Mouse (Mus musculus) midbrain, embryonic 10.5 days (tissue): ENCODE results near the gene Fbxo11. TPM values are rescaled to one million over a fixed set of nuclear protein-coding genes. Genes with fewer than 3 reads are reported as not detected.
"Not testable (repeated sequence)": the region's sequence is repeated elsewhere in the genome, so short reads cannot be mapped to it uniquely, and the experiment has no call there.

Source experiments
- DNase-seq: peaks from one replicate; pipeline ENCODE4 v3.0.0-alpha.2; 2017; ENCODE audit warnings: low spot score
- H3K27ac ChIP-seq: fragments of 300-500 bp; sonication (generic); replicated peaks from 2 replicates; pipeline ENCODE4 v1.5.1; 2016; ENCODE audit warnings: mild to moderate bottlenecking
- H3K27me3 ChIP-seq: fragments of 300-500 bp; sonication (generic); 2 replicates; pipeline ENCODE4 v1.6.1; 2016; ENCODE audit warnings: low read depth, mild to moderate bottlenecking; ENCODE audit not compliant: poor library complexity, severe bottlenecking
- H3K36me3 ChIP-seq: fragments of 300-500 bp; sonication (generic); 2 replicates; pipeline ENCODE4 v1.6.1; 2016; ENCODE audit warnings: mild to moderate bottlenecking, moderate library complexity
- H3K4me1 ChIP-seq: fragments of 300-500 bp; sonication (generic); 2 replicates; pipeline ENCODE4 v1.6.1; 2016
- H3K4me3 ChIP-seq: fragments of 300-500 bp; sonication (generic); 2 replicates; pipeline ENCODE4 v1.5.1; 2016; ENCODE audit warnings: mild to moderate bottlenecking, moderate library complexity
- H3K9me3 ChIP-seq: fragments of 300-500 bp; sonication (generic); replicated peaks from 2 replicates; pipeline ENCODE4 v1.6.1; 2016; ENCODE audit warnings: mild to moderate bottlenecking
- WGBS: fragments of 180-500 bp; shearing (Covaris S2); methylation state at CpG from one replicate; pipeline ENCODE4 v1.1.7; 2016; 5-methylcytosine and 5-hydroxymethylcytosine counted together
- polyA plus RNA-seq: library from polyadenylated mRNA; unstranded; fragments of >200 nt; fragmentation: Nextera tagmentation; extraction: Ambion mirVana; gene quantifications from 2 replicates; pipeline ENCODE4 v1.2.1, GENCODE M21; 2016

Fbxo11 gene
- polyA plus RNA-seq, 1 experiment from 2014 or later, result 17.5 TPM

GRCm38 (mm10) chr17:88029194-88029970 lies 35.7 kb downstream of the Fbxo11 start:
- Histone ChIP-seq H3K4me1 (peaks cover 4% of the 10 kb centered on the region; the same call in 1 of the 2 replicates), H3K27me3 (no peaks in the 10 kb centered on the region), H3K36me3 (0 out of 2 replicates have a peak, but pooled peaks cover 3% of the 10 kb centered on the region), H3K9me3 (no peaks in the 10 kb centered on the region), H3K4me3 (no peak overlapping the region), H3K27ac (no peak overlapping the region)
- WGBS, result 93% methylated on average over 17 of the region's 17 CpGs
- DNase-seq, result no peak

GRCm38 (mm10) chr17:88025227-88025626 lies 39.9 kb downstream of the Fbxo11 start:
- Histone ChIP-seq H3K9me3 (no peaks in the 10 kb centered on the region), H3K4me3 (no peak overlapping the region), H3K27ac (no peak overlapping the region), H3K4me1 (peaks cover 4% of the 10 kb centered on the region; the same call in 1 of the 2 replicates), H3K36me3 (no peaks in the 10 kb centered on the region), H3K27me3 (no peaks in the 10 kb centered on the region)
- WGBS, result 60% methylated on average over 4 of the region's 4 CpGs
- DNase-seq, result no peak

GRCm38 (mm10) chr17:88023924-88024323 lies 41.2 kb downstream of the Fbxo11 start:
- Histone ChIP-seq H3K9me3 (no peaks in the 10 kb centered on the region), H3K27me3 (no peaks in the 10 kb centered on the region), H3K27ac (no peak overlapping the region), H3K4me1 (no peaks in the 10 kb centered on the region), H3K36me3 (no peaks in the 10 kb centered on the region), H3K4me3 (no peak overlapping the region)
- DNase-seq, result no peak
- 91% methylated on average over 1 of the region's 1 CpGs for WGBS

GRCm38 (mm10) chr17:88016027-88016426 lies 49.1 kb downstream of the Fbxo11 start:
- DNase-seq, H3K4me3 ChIP-seq, H3K27ac ChIP-seq, H3K9me3 ChIP-seq, H3K4me1 ChIP-seq, H3K27me3 ChIP-seq: not testable (repeated sequence)
- H3K36me3 ChIP-seq, result peaks cover 47% of the 10 kb centered on the region
- WGBS, result 87% methylated on average over 8 of the region's 8 CpGs

GRCm38 (mm10) chr17:88014456-88014855 lies 50.6 kb downstream of the Fbxo11 start:
- H3K9me3 ChIP-seq, result no peaks in the 10 kb centered on the region
- WGBS, result 97% methylated on average over 1 of the region's 1 CpGs
- H3K36me3 ChIP-seq, result peaks cover 63% of the 10 kb centered on the region

GRCm38 (mm10) chr17:88006956-88007355 lies 58.1 kb downstream of the Fbxo11 start:
- H3K9me3 ChIP-seq, result no peaks in the 10 kb centered on the region
- DNase-seq, result no peak
- H3K27ac ChIP-seq, result no peak overlapping the region
- no peaks in the 10 kb centered on the region for H3K27me3 ChIP-seq
- H3K4me1 ChIP-seq, result no peaks in the 10 kb centered on the region
- WGBS, result 91% methylated on average over 8 of the region's 8 CpGs
- peaks cover 93% of the 10 kb centered on the region for H3K36me3 ChIP-seq
- no peak overlapping the region for H3K4me3 ChIP-seq

More at GRCm38 (mm10) chr17:88014456-88014855, 50.6 kb downstream of the Fbxo11 start:
- Histone ChIP-seq H3K27me3 (no peaks in the 10 kb centered on the region), H3K4me3 (no peak overlapping the region), H3K27ac (no peak overlapping the region), H3K4me1 (no peaks in the 10 kb centered on the region)
- DNase-seq, result no peak

GRCm38 (mm10) chr17:88004892-88005291 lies 60.2 kb downstream of the Fbxo11 start:
- Histone ChIP-seq H3K4me1 (no peaks in the 10 kb centered on the region), H3K36me3 (peaks cover 92% of the 10 kb centered on the region), H3K27ac (no peak overlapping the region), H3K9me3 (no peaks in the 10 kb centered on the region), H3K27me3 (no peaks in the 10 kb centered on the region), H3K4me3 (no peak overlapping the region)
- WGBS, result 97% methylated on average over 1 of the region's 1 CpGs
- DNase-seq, result no peak

- Histone ChIP-seq H3K9me3 (no peaks in the 10 kb centered on the region), H3K36me3 (peaks cover 98% of the 10 kb centered on the region), H3K27ac (no peak overlapping the region), H3K4me3 (no peak overlapping the region), H3K27me3 (no peaks in the 10 kb centered on the region), H3K4me1 (no peaks in the 10 kb centered on the region)
- 91% methylated on average over 4 of the region's 4 CpGs for WGBS
- DNase-seq, result no peak
These were observed 67.3 kb downstream of the Fbxo11 start for GRCm38 (mm10) chr17:87997808-87998207.

- Histone ChIP-seq H3K4me1 (no peaks in the 10 kb centered on the region), H3K27ac (no peak overlapping the region), H3K27me3 (no peaks in the 10 kb centered on the region), H3K36me3 (peaks cover 100% of the 10 kb centered on the region), H3K4me3 (no peak overlapping the region), H3K9me3 (no peaks in the 10 kb centered on the region)
- no peak for DNase-seq
- 93% methylated on average over 1 of the region's 1 CpGs for WGBS
These were observed 71.8 kb downstream of the Fbxo11 start for GRCm38 (mm10) chr17:87993338-87993737.

- Histone ChIP-seq H3K36me3 (peaks cover 100% of the 10 kb centered on the region), H3K27me3 (no peaks in the 10 kb centered on the region), H3K4me1 (peaks cover 6% of the 10 kb centered on the region; the same call in 1 of the 2 replicates), H3K4me3 (no peak overlapping the region), H3K27ac (no peak overlapping the region), H3K9me3 (no peaks in the 10 kb centered on the region)
- 89% methylated on average over 3 of the region's 3 CpGs for WGBS
- no peak for DNase-seq
These were observed 72.9 kb downstream of the Fbxo11 start for GRCm38 (mm10) chr17:87992154-87992553.

GRCm38 (mm10) chr17:87987507-87987906 lies 77.6 kb downstream of the Fbxo11 start:
- H3K9me3 ChIP-seq, result no peaks in the 10 kb centered on the region
- WGBS, result 77% methylated on average over 6 of the region's 6 CpGs
- no peak overlapping the region for H3K4me3 ChIP-seq
- peaks cover 100% of the 10 kb centered on the region for H3K36me3 ChIP-seq
- no peak overlapping the region for H3K27ac ChIP-seq
- H3K4me1 ChIP-seq, result peaks cover 8% of the 10 kb centered on the region; the same call in 1 of the 2 replicates
- H3K27me3 ChIP-seq, result no peaks in the 10 kb centered on the region
- no peak for DNase-seq

- WGBS, result 93% methylated on average over 8 of the region's 8 CpGs
- Histone ChIP-seq H3K27ac (no peak overlapping the region), H3K27me3 (no peaks in the 10 kb centered on the region), H3K4me1 (peaks cover 8% of the 10 kb centered on the region; the same call in 1 of the 2 replicates), H3K9me3 (no peaks in the 10 kb centered on the region), H3K4me3 (no peak overlapping the region), H3K36me3 (peaks cover 99% of the 10 kb centered on the region)
- DNase-seq, result no peak
These were observed 79.2 kb downstream of the Fbxo11 start for GRCm38 (mm10) chr17:87985916-87986315.

- Histone ChIP-seq H3K9me3 (no peaks in the 10 kb centered on the region), H3K4me3 (no peak overlapping the region), H3K27ac (no peak overlapping the region), H3K27me3 (no peaks in the 10 kb centered on the region), H3K36me3 (peaks cover 99% of the 10 kb centered on the region), H3K4me1 (peaks cover 8% of the 10 kb centered on the region; the same call in 1 of the 2 replicates)
- 94% methylated on average over 20 of the region's 20 CpGs for WGBS
- DNase-seq, result no peak
These were observed 80.5 kb downstream of the Fbxo11 start for GRCm38 (mm10) chr17:87984440-87985214.
